21 mouse cellular contexts compared by ENCODE assay signal in genomic region chr8:88349046-88349445, GRCm38 (mm10). TPM values are rescaled to one million over a fixed set of nuclear protein-coding genes. Genes with fewer than 3 reads are reported as not detected.
DNase-seq lines count a peak whose midpoint lies in the region; ATAC-seq and TF ChIP-seq lines count a peak whose summit lies in the region.
"Had no signal": no experiment of that assay in that cellular context is flagged by ENCODE, and none has a peak within 500 bp of the region (broad histone marks: within the 10 kb centered on the region; RNA-seq: fewer than 3 reads in every experiment).

No protein-coding gene starts in this region.

- H3K4me3 ChIP-seq in heart, embryonic 12.5 days: no peak overlapping the region
- no peak overlapping the region for H3K4me3 ChIP-seq in intestine, postnatal 0 days (ENCODE audit: low read depth, low read length)
- H3K4me3 ChIP-seq in intestine, embryonic 15.5 days (replicated peaks): no peak overlapping the region
- H3K4me3 ChIP-seq: embryonic facial prominence, embryonic 15.5 days; hindbrain, embryonic 13.5 days; midbrain, embryonic 10.5 days; stomach, embryonic 15.5 days had no signal

- H3K27ac ChIP-seq in heart, embryonic 12.5 days (ENCODE audit: poor library complexity, severe bottlenecking): peak overlapping the region; percentile 51; the same call in 1 of the 2 replicates
- no peak overlapping the region for H3K27ac ChIP-seq in intestine, postnatal 0 days (ENCODE audit: low read depth, low read length)
- H3K27ac ChIP-seq in intestine, embryonic 15.5 days: no peak overlapping the region
- H3K27ac ChIP-seq: embryonic facial prominence, embryonic 15.5 days; hindbrain, embryonic 13.5 days; midbrain, embryonic 10.5 days; stomach, embryonic 15.5 days had no signal

- H3K27me3 ChIP-seq in heart, embryonic 12.5 days (replicated peaks): no peaks in the 10 kb centered on the region
- no peaks in the 10 kb centered on the region for H3K27me3 ChIP-seq in intestine, postnatal 0 days (replicated peaks; ENCODE audit: control insufficient read depth, insufficient read depth, low read length)
- no peaks in the 10 kb centered on the region for H3K27me3 ChIP-seq in intestine, embryonic 15.5 days (replicated peaks)
- H3K27me3 ChIP-seq: embryonic facial prominence, embryonic 15.5 days; hindbrain, embryonic 13.5 days; stomach, embryonic 15.5 days had no signal

- WGBS in heart, embryonic 12.5 days: 61% methylated on average over 2 of the region's 2 CpGs
- WGBS in intestine, postnatal 0 days: 66% methylated on average over 2 of the region's 2 CpGs
- 72% methylated on average over 2 of the region's 2 CpGs for WGBS in intestine, embryonic 15.5 days

- ATAC-seq in heart, embryonic 12.5 days (ENCODE audit: insufficient number of reproducible peaks, low FRiP score): no peak
- ATAC-seq in intestine, postnatal 0 days: no peak
- no peak for ATAC-seq in intestine, embryonic 15.5 days
- no peak for ATAC-seq in frontal cortex, adult (ENCODE audit: low TSS enrichment)
- ATAC-seq: forebrain, embryonic 14.5 days had no signal

- no peak for DNase-seq in heart, adult 9 months (ENCODE audit: low spot score in 2 of 2)
- DNase-seq in lung, postnatal 36 days: peak; percentile 30
- DNase-seq in lung, adult 18-20 months: no peak
- DNase-seq: adrenal gland, postnatal 25 days; B cell, adult 2 months; cerebellum, adult 8-10 months; gastrocnemius, postnatal 10 days; kidney, adult 2 months; kidney, postnatal 10 days; right cerebral cortex, postnatal 4 days; thymus, adult 18-20 months; thymus, postnatal 36 days had no signal

- TF ChIP-seq CTCF in intestine, postnatal 0 days (IDR thresholded peaks at IDR 0.05; ENCODE audit: low read depth): peak; percentile 38

- H3K9me3 ChIP-seq in heart, embryonic 12.5 days (replicated peaks): no peaks in the 10 kb centered on the region
- no peaks in the 10 kb centered on the region for H3K9me3 ChIP-seq in intestine, postnatal 0 days (ENCODE audit: control insufficient read depth)
- no peaks in the 10 kb centered on the region for H3K9me3 ChIP-seq in intestine, embryonic 15.5 days
- H3K9me3 ChIP-seq: embryonic facial prominence, embryonic 15.5 days; hindbrain, embryonic 13.5 days; midbrain, embryonic 10.5 days; stomach, embryonic 15.5 days had no signal

- H3K9ac ChIP-seq in heart, embryonic 12.5 days: no peak overlapping the region
- H3K9ac ChIP-seq in intestine, postnatal 0 days (ENCODE audit: low read depth, low read length): no peak overlapping the region
- no peak overlapping the region for H3K9ac ChIP-seq in intestine, embryonic 15.5 days
- H3K9ac ChIP-seq: embryonic facial prominence, embryonic 15.5 days; hindbrain, embryonic 13.5 days; stomach, embryonic 15.5 days had no signal

- H3K4me2 ChIP-seq in heart, embryonic 12.5 days: no peak overlapping the region
- H3K4me2 ChIP-seq in intestine, postnatal 0 days (replicated peaks; ENCODE audit: low read depth): no peak overlapping the region
- no peak overlapping the region for H3K4me2 ChIP-seq in intestine, embryonic 15.5 days (replicated peaks)
- H3K4me2 ChIP-seq: embryonic facial prominence, embryonic 15.5 days; hindbrain, embryonic 13.5 days; stomach, embryonic 15.5 days had no signal

- H3K36me3 ChIP-seq in heart, embryonic 12.5 days: peaks cover 80% of the 10 kb centered on the region
- peaks cover 71% of the 10 kb centered on the region for H3K36me3 ChIP-seq in intestine, postnatal 0 days (ENCODE audit: control insufficient read depth, insufficient read depth)
- peaks cover 39% of the 10 kb centered on the region for H3K36me3 ChIP-seq in intestine, embryonic 15.5 days

- H3K4me1 ChIP-seq in heart, embryonic 12.5 days (replicated peaks): no peaks in the 10 kb centered on the region
- H3K4me1 ChIP-seq in intestine, postnatal 0 days (replicated peaks; ENCODE audit: control insufficient read depth, insufficient read depth, low read length): no peaks in the 10 kb centered on the region
- H3K4me1 ChIP-seq in intestine, embryonic 15.5 days (replicated peaks): no peaks in the 10 kb centered on the region
- H3K4me1 ChIP-seq: embryonic facial prominence, embryonic 15.5 days; hindbrain, embryonic 13.5 days; midbrain, embryonic 10.5 days; stomach, embryonic 15.5 days had no signal

RNA-seq across cellular contexts. Expression of gene Brd7, which starts 12.9 kb away (rescaled TPM):
- polyA plus RNA-seq in heart, embryonic 12.5 days (2016; fragmentation: Nextera tagmentation; extraction: Ambion mirVana): 79.5 and 80.3 TPM in 2 replicates
- 48.6 and 51.3 TPM in 2 replicates for polyA plus RNA-seq in intestine, postnatal 0 days (2015; fragmentation: Nextera tagmentation; extraction: Ambion mirVana)
- 54.5 and 55.7 TPM in 2 replicates for polyA plus RNA-seq in intestine, embryonic 15.5 days (2015; fragmentation: Nextera tagmentation; extraction: Ambion mirVana)
